Mouse (Mus musculus) right cerebral cortex, postnatal 36 days (tissue): Measurements from ENCODE around the gene Fbxw7.
"Not testable (repeated sequence)": the region's sequence is repeated elsewhere in the genome, so short reads cannot be mapped to it uniquely, and the experiment has no call there.

Source experiments
- DNase-seq, 2 experiments: peaks; one replicate each; pipeline ENCODE4 v3.0.0; 2022; ENCODE audit warnings: low spot score in 2 of 2, mixed read lengths in 1 of 2

Fbxw7 gene

GRCm38 (mm10) chr3:84826938-84827337 lies 11.9 kb downstream of the Fbxw7 start:
- no peak for DNase-seq

- no peak for DNase-seq
Observed at GRCm38 (mm10) chr3:84827617-84828016, 12.5 kb downstream of the Fbxw7 start.

GRCm38 (mm10) chr3:84829366-84829765 lies 14.3 kb downstream of the Fbxw7 start:
- no peak for DNase-seq

- DNase-seq, result no peak
Observed at GRCm38 (mm10) chr3:84836029-84836428, 21.0 kb downstream of the Fbxw7 start.

DNA sequence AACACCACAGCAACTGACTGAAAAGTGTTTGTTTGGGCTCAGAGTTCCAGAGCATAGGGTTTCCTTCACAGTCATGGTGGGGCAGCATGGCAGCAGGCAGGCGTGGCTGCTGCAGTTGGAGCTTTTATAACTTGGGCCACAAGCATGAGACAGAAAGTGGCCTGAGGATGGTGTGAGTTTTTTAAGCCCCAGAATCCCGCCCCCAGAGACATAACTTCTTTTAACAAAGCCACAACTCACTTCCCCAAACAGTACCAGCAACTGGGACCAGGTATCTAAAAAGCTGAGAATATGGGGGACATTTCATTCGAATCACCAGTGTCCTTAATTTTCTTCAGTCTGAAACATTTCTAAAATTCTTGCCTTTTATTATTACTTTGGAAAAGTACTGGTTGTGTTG lies 22.9 kb downstream of the Fbxw7 start:
- no peak for DNase-seq

DNA sequence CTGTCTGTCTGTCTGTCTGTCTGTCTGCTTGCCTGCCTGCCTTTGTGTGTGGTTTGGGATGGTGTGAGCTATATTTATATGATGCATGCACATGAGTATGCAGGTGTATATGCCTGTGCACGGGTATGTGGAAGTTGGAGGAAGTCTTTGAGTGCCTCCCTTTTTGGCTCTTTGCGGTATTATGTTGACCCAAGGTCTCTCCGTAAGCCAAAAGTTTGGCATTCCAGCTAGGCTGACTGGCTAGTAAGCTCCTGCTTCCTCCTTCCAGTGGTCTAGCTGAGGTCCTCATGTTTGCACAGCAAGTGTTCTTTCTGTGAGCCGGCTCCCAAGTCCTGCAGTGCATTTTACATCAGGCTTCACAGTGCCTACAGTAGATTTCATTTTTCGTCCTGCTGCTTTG lies 24.4 kb downstream of the Fbxw7 start:
- no peak for DNase-seq

DNA sequence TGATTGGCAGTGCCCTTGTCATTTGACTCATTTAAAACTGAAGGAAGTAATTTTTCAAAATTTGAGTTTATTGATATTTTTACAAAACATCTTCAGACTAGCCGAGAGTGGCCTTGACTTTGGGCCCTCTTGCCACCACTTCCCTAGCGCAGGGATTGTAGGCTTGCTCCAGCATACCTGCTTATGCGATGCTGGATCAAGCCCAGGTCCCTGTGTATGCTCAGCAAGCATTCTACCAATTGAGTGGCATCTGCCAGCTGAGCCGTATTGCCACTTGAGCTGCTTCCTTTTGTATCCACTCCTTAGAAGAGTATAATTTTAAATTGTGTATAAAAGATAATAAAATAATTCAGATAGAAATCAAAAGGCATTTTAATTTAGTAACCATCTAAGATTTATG lies 26.2 kb downstream of the Fbxw7 start:
- DNase-seq, result no peak

- DNase-seq, result no peak
Observed at GRCm38 (mm10) chr3:84842793-84843192, 27.7 kb downstream of the Fbxw7 start.

DNA sequence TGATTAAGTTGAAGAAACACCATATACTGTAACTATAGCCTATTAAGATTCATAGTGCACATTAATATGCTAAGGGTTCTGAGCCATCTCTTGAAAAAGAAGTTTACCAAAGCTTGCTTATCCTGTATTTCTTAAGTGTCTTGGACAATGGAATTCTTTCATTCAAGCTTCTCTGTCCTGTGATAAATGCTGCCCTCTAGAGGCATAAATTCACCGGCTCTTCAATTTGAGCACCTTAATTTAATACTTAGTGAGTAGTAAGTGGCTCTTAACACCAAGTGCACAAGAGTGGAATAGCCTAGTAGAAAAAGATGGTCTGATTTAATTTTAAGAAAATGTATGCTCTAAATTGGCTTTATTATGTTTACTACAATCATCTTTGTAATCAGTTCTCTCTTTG lies 28.5 kb downstream of the Fbxw7 start:
- peak; percentile 23 to 34 for DNase-seq

- no peak for DNase-seq
Observed at GRCm38 (mm10) chr3:84848798-84849197, 33.7 kb downstream of the Fbxw7 start.

GRCm38 (mm10) chr3:84850418-84850817 lies 35.4 kb downstream of the Fbxw7 start:
- DNase-seq, result no peak

- DNase-seq, result no peak
Observed at GRCm38 (mm10) chr3:84851801-84852200, 36.7 kb downstream of the Fbxw7 start.

GRCm38 (mm10) chr3:84852877-84853276 lies 37.8 kb downstream of the Fbxw7 start:
- no peak for DNase-seq

GRCm38 (mm10) chr3:84854440-84854839 lies 39.4 kb downstream of the Fbxw7 start:
- DNase-seq, result no peak

DNA sequence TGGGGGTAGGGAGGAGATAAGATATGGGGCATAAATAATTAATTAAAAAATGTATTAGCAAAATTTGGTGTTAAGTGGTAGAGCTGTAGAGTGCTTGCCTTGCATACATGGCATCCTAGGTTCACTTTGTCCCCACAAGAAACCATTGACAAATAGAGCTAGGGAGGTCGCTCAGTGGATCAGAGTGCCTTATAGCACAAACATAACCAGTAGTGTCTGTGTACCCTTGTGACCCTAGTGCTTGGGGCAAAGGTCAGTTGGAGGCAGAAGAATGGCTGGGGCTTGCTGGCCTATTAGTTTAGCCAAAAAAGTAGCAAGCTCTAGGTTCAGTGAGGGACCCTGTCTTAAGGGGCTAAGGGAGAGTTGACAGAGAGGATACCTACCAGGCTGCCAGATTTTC lies 45.6 kb downstream of the Fbxw7 start:
- no peak for DNase-seq

DNA sequence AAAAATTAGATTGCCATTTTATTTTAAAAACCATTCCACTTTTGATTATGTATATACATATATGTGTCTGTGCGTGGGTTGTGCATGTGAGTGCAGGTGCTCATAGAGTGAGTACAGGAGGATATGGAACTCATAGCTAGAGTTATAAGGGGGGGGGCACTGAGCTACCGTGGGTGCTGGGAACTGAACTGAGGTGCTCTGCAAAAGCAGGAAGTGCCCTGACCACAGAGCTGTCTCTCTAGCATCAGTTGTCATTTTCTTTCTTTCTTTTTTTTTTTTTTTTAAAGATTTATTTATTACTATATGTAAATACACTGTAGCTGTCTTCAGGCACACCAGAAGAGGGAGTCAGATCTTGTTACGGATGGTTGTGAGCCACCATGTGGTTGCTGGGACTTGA lies 46.7 kb downstream of the Fbxw7 start:
- not testable (repeated sequence) for DNase-seq

- no peak for DNase-seq
Observed at GRCm38 (mm10) chr3:84865684-84866083, 50.6 kb downstream of the Fbxw7 start.

- no peak for DNase-seq
Observed at GRCm38 (mm10) chr3:84866866-84867265, 51.8 kb downstream of the Fbxw7 start.

- DNase-seq, result no peak
Observed at GRCm38 (mm10) chr3:84867434-84867975, 52.4 kb downstream of the Fbxw7 start.

DNA sequence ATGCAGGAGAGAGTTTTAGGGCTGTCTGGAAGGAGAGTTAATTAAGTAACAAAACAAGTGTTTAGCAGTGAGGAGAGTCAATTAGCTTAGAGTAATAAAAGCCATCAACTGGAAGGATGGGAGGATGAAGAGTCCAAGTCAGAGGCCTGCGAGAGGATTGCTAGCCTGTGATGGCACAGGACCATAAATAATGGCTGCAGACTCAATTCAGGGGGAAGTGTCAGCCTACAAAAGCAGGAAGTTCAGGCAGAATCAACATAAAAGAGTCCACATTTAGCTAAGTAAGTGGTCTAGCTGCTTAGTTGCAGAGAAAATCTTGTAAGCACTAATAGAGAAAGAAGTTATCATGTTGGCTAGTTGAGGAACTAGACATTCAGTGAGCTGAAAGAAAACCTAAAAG lies 52.9 kb downstream of the Fbxw7 start:
- DNase-seq, result no peak

GRCm38 (mm10) chr3:84870126-84870525 lies 55.1 kb downstream of the Fbxw7 start:
- DNase-seq, result no peak

DNA sequence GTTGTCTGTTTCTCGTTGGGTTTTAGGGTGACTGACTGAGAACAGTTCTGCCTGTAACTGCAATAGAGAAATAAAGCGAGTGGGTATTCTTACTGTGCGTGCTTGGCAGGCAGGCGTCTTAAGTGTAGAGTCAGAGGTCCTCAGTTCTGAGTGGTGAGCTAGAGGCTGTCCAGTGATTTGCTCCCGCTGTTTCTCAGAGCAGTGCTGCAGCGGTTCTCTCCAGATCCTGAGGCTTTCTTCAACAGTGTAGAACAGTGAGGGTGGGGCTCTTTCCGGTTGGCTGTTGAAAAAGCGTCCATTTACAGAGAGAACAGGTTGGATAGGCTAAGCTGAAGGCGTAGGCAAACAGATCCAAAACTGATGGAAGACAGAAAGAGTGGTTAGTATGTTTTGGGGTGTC lies 60.2 kb downstream of the Fbxw7 start:
- no peak for DNase-seq

DNA sequence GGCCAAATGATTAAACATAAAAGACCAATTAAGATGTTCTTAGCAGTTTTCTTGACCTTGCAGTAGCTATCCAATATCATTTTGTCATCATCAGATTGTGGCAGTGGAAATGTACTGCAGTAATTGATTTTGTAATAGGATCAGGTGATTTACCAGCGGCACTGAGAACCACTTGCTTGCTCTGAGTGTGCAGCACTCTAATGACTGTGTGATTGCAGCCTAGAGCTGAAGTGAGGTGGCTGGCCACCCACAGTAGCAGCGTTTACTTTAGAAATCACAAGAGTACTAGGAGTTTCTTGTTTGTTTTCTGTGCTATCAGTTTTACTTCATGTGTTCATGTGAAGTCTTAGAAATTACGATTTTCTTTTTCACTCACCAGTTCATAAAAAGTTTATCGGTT lies 61.1 kb downstream of the Fbxw7 start:
- no peak for DNase-seq

- DNase-seq, result no peak
Observed at GRCm38 (mm10) chr3:84883817-84884483, 68.9 kb downstream of the Fbxw7 start.
